21 mouse cellular contexts compared by ENCODE assay signal in the genomic region with DNA sequence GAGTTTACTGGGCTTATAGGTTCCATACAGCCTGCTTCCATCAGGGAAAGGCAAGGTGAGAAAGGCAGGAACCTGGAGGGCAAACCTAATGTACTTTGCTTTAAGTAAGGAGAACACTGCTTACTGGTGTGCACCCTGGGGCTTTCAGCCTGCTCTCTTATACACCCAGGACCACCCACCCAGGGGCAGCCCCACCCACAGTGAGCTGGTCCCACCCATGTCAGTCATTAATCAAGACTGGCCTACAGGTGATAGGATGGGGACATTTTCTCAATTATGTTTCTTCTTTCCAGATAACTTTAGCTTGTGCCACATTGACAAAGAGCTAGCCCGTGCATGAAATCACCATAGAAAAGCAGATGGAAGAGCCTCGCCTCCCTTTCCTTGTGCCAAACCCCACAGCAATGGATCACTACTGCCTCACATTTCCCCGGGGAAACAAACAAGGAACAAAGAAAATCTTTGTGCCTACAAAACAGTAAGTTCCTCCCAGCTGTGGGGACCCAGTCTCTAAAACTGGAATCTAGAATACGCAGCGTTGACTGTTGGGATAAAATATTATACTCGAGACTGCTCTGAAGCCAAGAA.
DNase-seq lines count a peak whose midpoint lies in the region; ATAC-seq and TF ChIP-seq lines count a peak whose summit lies in the region.
"Had no signal": no experiment of that assay in that cellular context is flagged by ENCODE, and none has a peak within 500 bp of the region (broad histone marks: within the 10 kb centered on the region; RNA-seq: fewer than 3 reads in every experiment).

No protein-coding gene starts in this region.

- TF ChIP-seq CTCF in midbrain, postnatal 0 days (IDR thresholded peaks at IDR 0.05): no peak

- no peak overlapping the region for H3K4me3 ChIP-seq in forebrain, embryonic 11.5 days (ENCODE audit: low read depth, low read length)
- H3K4me3 ChIP-seq in forebrain, embryonic 15.5 days: no peak overlapping the region
- no peak overlapping the region for H3K4me3 ChIP-seq in hindbrain, embryonic 11.5 days (ENCODE audit: low read depth, low read length)
- H3K4me3 ChIP-seq in hindbrain, embryonic 10.5 days: no peak overlapping the region
- H3K4me3 ChIP-seq in midbrain, postnatal 0 days (ENCODE audit: low read depth, low read length): no peak overlapping the region
- H3K4me3 ChIP-seq in midbrain, embryonic 10.5 days: no peak overlapping the region
- no peak overlapping the region for H3K4me3 ChIP-seq in hindbrain, embryonic 16.5 days (ENCODE audit: low read length)
- H3K4me3 ChIP-seq: limb, embryonic 15.5 days; liver, embryonic 15.5 days had no signal

- H3K27ac ChIP-seq in forebrain, embryonic 11.5 days (ENCODE audit: low read depth, low read length): no peak overlapping the region
- no peak overlapping the region for H3K27ac ChIP-seq in forebrain, embryonic 15.5 days (replicated peaks)
- H3K27ac ChIP-seq in hindbrain, embryonic 11.5 days (ENCODE audit: low read depth, low read length): no peak overlapping the region
- H3K27ac ChIP-seq in hindbrain, embryonic 10.5 days: no peak overlapping the region
- H3K27ac ChIP-seq in midbrain, postnatal 0 days (ENCODE audit: low read depth, low read length): no peak overlapping the region
- H3K27ac ChIP-seq in midbrain, embryonic 10.5 days (replicated peaks): no peak overlapping the region
- H3K27ac ChIP-seq in hindbrain, embryonic 16.5 days (ENCODE audit: low read depth, low read length): no peak overlapping the region
- H3K27ac ChIP-seq: limb, embryonic 15.5 days; liver, embryonic 15.5 days had no signal

- no peak for DNase-seq in forebrain, embryonic 11.5 days (ENCODE audit: low spot score)
- DNase-seq in hindbrain, embryonic 11.5 days (ENCODE audit: low spot score): peak; percentile 20
- no peak for DNase-seq in hindbrain, embryonic 10.5 days (ENCODE audit: low spot score)
- peak; percentile 30 for DNase-seq in midbrain, postnatal 0 days (ENCODE audit: low spot score)
- no peak for DNase-seq in midbrain, embryonic 10.5 days (ENCODE audit: low spot score)
- no peak for DNase-seq in lung, postnatal 25 days (ENCODE audit: low spot score)
- DNase-seq: adrenal gland, postnatal 25 days; cerebellum, adult 18-20 months; cerebellum, postnatal 36 days; gastrocnemius, postnatal 25 days; kidney, adult 2 months; kidney, postnatal 10 days; thymus, postnatal 14 days had no signal

- no peak overlapping the region for H3K9ac ChIP-seq in forebrain, embryonic 11.5 days (ENCODE audit: low read length)
- no peak overlapping the region for H3K9ac ChIP-seq in forebrain, embryonic 15.5 days (replicated peaks)
- no peak overlapping the region for H3K9ac ChIP-seq in hindbrain, embryonic 11.5 days (ENCODE audit: low read depth, low read length)
- no peak overlapping the region for H3K9ac ChIP-seq in midbrain, postnatal 0 days (replicated peaks; ENCODE audit: low read length, poor library complexity, severe bottlenecking)
- no peak overlapping the region for H3K9ac ChIP-seq in hindbrain, embryonic 16.5 days (ENCODE audit: low read depth, low read length)
- H3K9ac ChIP-seq: limb, embryonic 15.5 days; liver, embryonic 15.5 days had no signal

- no peak overlapping the region for H3K4me2 ChIP-seq in forebrain, embryonic 11.5 days (ENCODE audit: low read depth, low read length, severe bottlenecking)
- H3K4me2 ChIP-seq in forebrain, embryonic 15.5 days (replicated peaks): no peak overlapping the region
- H3K4me2 ChIP-seq in hindbrain, embryonic 11.5 days (replicated peaks; ENCODE audit: low read depth, low read length): no peak overlapping the region
- H3K4me2 ChIP-seq in midbrain, postnatal 0 days (ENCODE audit: low read depth, low read length, poor library complexity, severe bottlenecking): no peak overlapping the region
- H3K4me2 ChIP-seq in hindbrain, embryonic 16.5 days (ENCODE audit: low read length): no peak overlapping the region
- H3K4me2 ChIP-seq: heart, embryonic 11.5 days; limb, embryonic 15.5 days; liver, embryonic 15.5 days had no signal

- no peaks in the 10 kb centered on the region for H3K4me1 ChIP-seq in forebrain, embryonic 11.5 days (replicated peaks; ENCODE audit: control insufficient read depth, insufficient read depth, low read length)
- H3K4me1 ChIP-seq in forebrain, embryonic 15.5 days: no peaks in the 10 kb centered on the region
- H3K4me1 ChIP-seq in hindbrain, embryonic 11.5 days (replicated peaks; ENCODE audit: control insufficient read depth, insufficient read depth, low read length): no peaks in the 10 kb centered on the region
- peaks cover 10% of the 10 kb centered on the region for H3K4me1 ChIP-seq in hindbrain, embryonic 10.5 days (replicated peaks)
- no peaks in the 10 kb centered on the region for H3K4me1 ChIP-seq in midbrain, postnatal 0 days (ENCODE audit: insufficient read depth, low read length)
- H3K4me1 ChIP-seq in midbrain, embryonic 10.5 days: no peaks in the 10 kb centered on the region
- no peaks in the 10 kb centered on the region for H3K4me1 ChIP-seq in hindbrain, embryonic 16.5 days (ENCODE audit: control insufficient read depth, insufficient read depth, low read depth, low read length)
- H3K4me1 ChIP-seq: limb, embryonic 15.5 days; liver, embryonic 15.5 days had no signal

- 65% methylated on average over 6 of the region's 6 CpGs for WGBS in forebrain, embryonic 11.5 days
- 52% methylated on average over 6 of the region's 6 CpGs for WGBS in forebrain, embryonic 15.5 days
- 50% methylated on average over 6 of the region's 6 CpGs for WGBS in hindbrain, embryonic 11.5 days
- WGBS in hindbrain, embryonic 10.5 days: 56% methylated on average over 6 of the region's 6 CpGs
- 65% methylated on average over 6 of the region's 6 CpGs for WGBS in midbrain, postnatal 0 days
- 74% methylated on average over 6 of the region's 6 CpGs for WGBS in midbrain, embryonic 10.5 days
- 40% methylated on average over 6 of the region's 6 CpGs for WGBS in hindbrain, embryonic 16.5 days

- no peaks in the 10 kb centered on the region for H3K9me3 ChIP-seq in forebrain, embryonic 11.5 days (ENCODE audit: control insufficient read depth, low read length)
- no peaks in the 10 kb centered on the region for H3K9me3 ChIP-seq in forebrain, embryonic 15.5 days
- H3K9me3 ChIP-seq in hindbrain, embryonic 11.5 days (ENCODE audit: control insufficient read depth, low read length): no peaks in the 10 kb centered on the region
- no peaks in the 10 kb centered on the region for H3K9me3 ChIP-seq in hindbrain, embryonic 10.5 days
- H3K9me3 ChIP-seq in midbrain, postnatal 0 days (ENCODE audit: low read length): no peaks in the 10 kb centered on the region
- H3K9me3 ChIP-seq in midbrain, embryonic 10.5 days (replicated peaks): no peaks in the 10 kb centered on the region
- no peaks in the 10 kb centered on the region for H3K9me3 ChIP-seq in hindbrain, embryonic 16.5 days (ENCODE audit: control insufficient read depth, low read length)
- H3K9me3 ChIP-seq: limb, embryonic 15.5 days; liver, embryonic 15.5 days had no signal

- no peaks in the 10 kb centered on the region for H3K27me3 ChIP-seq in forebrain, embryonic 11.5 days (ENCODE audit: control insufficient read depth, insufficient read depth, low read length)
- H3K27me3 ChIP-seq in forebrain, embryonic 15.5 days: no peaks in the 10 kb centered on the region
- H3K27me3 ChIP-seq in hindbrain, embryonic 11.5 days (ENCODE audit: control insufficient read depth, insufficient read depth, low read length): no peaks in the 10 kb centered on the region
- H3K27me3 ChIP-seq in hindbrain, embryonic 10.5 days (ENCODE audit: insufficient read depth, poor library complexity, severe bottlenecking): no peaks in the 10 kb centered on the region
- no peaks in the 10 kb centered on the region for H3K27me3 ChIP-seq in midbrain, postnatal 0 days (ENCODE audit: insufficient read depth, low read length)
- no peaks in the 10 kb centered on the region for H3K27me3 ChIP-seq in midbrain, embryonic 10.5 days (ENCODE audit: low read depth, poor library complexity, severe bottlenecking)
- H3K27me3 ChIP-seq in hindbrain, embryonic 16.5 days (replicated peaks; ENCODE audit: control insufficient read depth, insufficient read depth, low read length): 0 out of 2 replicates have a peak, but pooled peaks cover 2% of the 10 kb centered on the region
- H3K27me3 ChIP-seq: limb, embryonic 15.5 days; liver, embryonic 15.5 days had no signal

- H3K36me3 ChIP-seq in forebrain, embryonic 11.5 days (ENCODE audit: control insufficient read depth, insufficient read depth, low read length): no peaks in the 10 kb centered on the region
- no peaks in the 10 kb centered on the region for H3K36me3 ChIP-seq in forebrain, embryonic 15.5 days
- no peaks in the 10 kb centered on the region for H3K36me3 ChIP-seq in hindbrain, embryonic 11.5 days (ENCODE audit: control insufficient read depth, insufficient read depth, low read length)
- no peaks in the 10 kb centered on the region for H3K36me3 ChIP-seq in hindbrain, embryonic 10.5 days
- H3K36me3 ChIP-seq in midbrain, postnatal 0 days (ENCODE audit: insufficient read depth, low read length): no peaks in the 10 kb centered on the region
- H3K36me3 ChIP-seq in midbrain, embryonic 10.5 days: no peaks in the 10 kb centered on the region
- H3K36me3 ChIP-seq in hindbrain, embryonic 16.5 days (ENCODE audit: control insufficient read depth, insufficient read depth, low read length): no peaks in the 10 kb centered on the region
- H3K36me3 ChIP-seq: G1E; limb, embryonic 15.5 days; liver, embryonic 15.5 days had no signal

- ATAC-seq in forebrain, embryonic 11.5 days (replicated peaks; ENCODE audit: low FRiP score): peak; percentile 64; the same call in 1 of the 2 replicates
- no peak for ATAC-seq in forebrain, embryonic 15.5 days (replicated peaks)
- ATAC-seq in hindbrain, embryonic 11.5 days (ENCODE audit: low FRiP score): peak; percentile 79
- ATAC-seq in midbrain, postnatal 0 days (ENCODE audit: low FRiP score): no peak
- 0 out of 2 replicates have a peak, but pooled peaks have one; percentile 37 for ATAC-seq in hindbrain, embryonic 16.5 days
- ATAC-seq: inflammation-experienced regulatory T-cells, adult 6 months; midbrain, embryonic 16.5 days had no signal

Comparison
In these comparisons a context has a peak if more than half of its experiments do, and no peak if none do; other contexts are left out.
1. ATAC-seq: peak in forebrain, embryonic 11.5 days (single experiment), hindbrain, embryonic 11.5 days (single experiment) and hindbrain, embryonic 16.5 days (single experiment); none in forebrain, embryonic 15.5 days (single experiment) and midbrain, postnatal 0 days (single experiment).
2. DNase-seq: peak in hindbrain, embryonic 11.5 days (single experiment) and midbrain, postnatal 0 days (single experiment); none in forebrain, embryonic 11.5 days (single experiment), hindbrain, embryonic 10.5 days (single experiment), midbrain, embryonic 10.5 days (single experiment) and lung, postnatal 25 days (single experiment).